Mouse (Mus musculus) midbrain, embryonic 15.5 days (tissue): ENCODE results near the gene Sh3pxd2b. TPM values are rescaled to one million over a fixed set of nuclear protein-coding genes. Genes with fewer than 3 reads are reported as not detected.

Experiments used
- ATAC-seq: fragments of 200-750 bp; cut with Nextera tagmentation; replicated peaks from 2 replicates; pipeline ENCODE4 v1.8.0; 2017; ENCODE audit warnings: moderate TSS enrichment
- H3K27ac ChIP-seq: fragments of 300-500 bp; sonication (generic); 2 replicates; pipeline ENCODE4 v1.5.1; 2015; ENCODE audit warnings: mild to moderate bottlenecking, inconsistent platforms
- H3K27me3 ChIP-seq: fragments of 300-500 bp; sonication (generic); replicated peaks from 2 replicates; pipeline ENCODE4 v1.6.1; 2015; ENCODE audit warnings: inconsistent platforms
- H3K36me3 ChIP-seq: fragments of 300-500 bp; sonication (generic); replicated peaks from 2 replicates; pipeline ENCODE4 v1.6.1; 2015; ENCODE audit warnings: inconsistent platforms
- H3K4me1 ChIP-seq: fragments of 300-500 bp; sonication (generic); 2 replicates; pipeline ENCODE4 v1.6.1; 2015; ENCODE audit warnings: inconsistent platforms
- H3K4me2 ChIP-seq: fragments of 300-500 bp; sonication (generic); 2 replicates; pipeline ENCODE4 v1.6.1; 2015; ENCODE audit warnings: inconsistent platforms, mild to moderate bottlenecking, moderate library complexity
- H3K4me3 ChIP-seq: fragments of 300-500 bp; sonication (generic); 2 replicates; pipeline ENCODE4 v1.5.1; 2015; ENCODE audit warnings: mild to moderate bottlenecking, inconsistent platforms
- H3K9ac ChIP-seq: fragments of 300-500 bp; sonication (generic); 2 replicates; pipeline ENCODE4 v1.6.1; 2015; ENCODE audit warnings: mild to moderate bottlenecking, inconsistent platforms
- H3K9me3 ChIP-seq: fragments of 300-500 bp; sonication (generic); 2 replicates; pipeline ENCODE4 v1.6.1; 2016; ENCODE audit warnings: inconsistent platforms
- WGBS: fragments of 180-500 bp; shearing (Covaris S2); methylation state at CpG from one replicate; pipeline ENCODE4 v1.1.7; 2015; ENCODE audit warnings: mixed read lengths; 5-methylcytosine and 5-hydroxymethylcytosine counted together
- polyA plus RNA-seq: library from polyadenylated mRNA; unstranded; fragments of >200 nt; fragmentation: Nextera tagmentation; extraction: Ambion mirVana; gene quantifications from 2 replicates; pipeline ENCODE4 v1.2.1, GENCODE M21; 2015

Gene Sh3pxd2b
- polyA plus RNA-seq, 1 experiment from 2014 or later = 27.0 TPM

DNA sequence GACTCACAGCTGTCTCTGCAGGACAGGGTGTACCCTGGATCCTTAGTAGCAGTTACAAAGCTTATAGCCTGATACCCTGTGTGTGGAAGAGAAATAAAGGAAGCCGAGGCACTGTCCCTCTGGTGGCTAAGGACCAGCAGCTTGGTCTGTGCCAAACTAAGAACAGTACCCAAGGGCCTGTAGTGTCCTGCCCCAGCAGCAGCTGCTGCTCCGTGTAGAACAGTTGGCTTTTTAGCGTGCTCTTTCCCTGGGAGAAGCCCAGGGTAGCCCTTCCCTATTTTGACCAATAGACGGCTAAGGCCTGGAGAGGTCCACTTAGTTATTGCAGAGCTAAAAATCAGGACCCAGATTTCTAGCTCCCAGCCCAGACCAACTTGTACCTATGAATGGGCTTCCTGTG lies 77.0 kb downstream of the Sh3pxd2b start:
- ATAC-seq = no peak
- Histone ChIP-seq H3K4me2 (no peak overlapping the region), H3K4me3 (no peak overlapping the region), H3K9ac (no peak overlapping the region), H3K27ac (no peak overlapping the region), H3K36me3 (peaks cover 35% of the 10 kb centered on the region), H3K4me1 (no peaks in the 10 kb centered on the region), H3K27me3 (no peaks in the 10 kb centered on the region), H3K9me3 (no peaks in the 10 kb centered on the region)
- WGBS = 92% methylated on average over 4 of the region's 4 CpGs

- Histone ChIP-seq H3K4me2 (no peak overlapping the region), H3K4me1 (no peaks in the 10 kb centered on the region), H3K4me3 (no peak overlapping the region), H3K9me3 (no peaks in the 10 kb centered on the region), H3K36me3 (peaks cover 29% of the 10 kb centered on the region), H3K27ac (no peak overlapping the region), H3K27me3 (no peaks in the 10 kb centered on the region), H3K9ac (no peak overlapping the region)
- no peak for ATAC-seq
- 84% methylated on average over 10 of the region's 10 CpGs for WGBS
These were observed 77.5 kb downstream of the Sh3pxd2b start for GRCm38 (mm10) chr11:32425043-32425658.

- no peak overlapping the region for H3K9ac ChIP-seq
- no peaks in the 10 kb centered on the region for H3K4me1 ChIP-seq
- H3K36me3 ChIP-seq = peaks cover 16% of the 10 kb centered on the region
- H3K4me3 ChIP-seq = no peak overlapping the region
- H3K27ac ChIP-seq = no peak overlapping the region
- no peaks in the 10 kb centered on the region for H3K27me3 ChIP-seq
- no peaks in the 10 kb centered on the region for H3K9me3 ChIP-seq
- no peak overlapping the region for H3K4me2 ChIP-seq
- WGBS = 87% methylated on average over 7 of the region's 7 CpGs
- ATAC-seq = no peak
These were observed 79.9 kb downstream of the Sh3pxd2b start for GRCm38 (mm10) chr11:32427537-32427936.

DNA sequence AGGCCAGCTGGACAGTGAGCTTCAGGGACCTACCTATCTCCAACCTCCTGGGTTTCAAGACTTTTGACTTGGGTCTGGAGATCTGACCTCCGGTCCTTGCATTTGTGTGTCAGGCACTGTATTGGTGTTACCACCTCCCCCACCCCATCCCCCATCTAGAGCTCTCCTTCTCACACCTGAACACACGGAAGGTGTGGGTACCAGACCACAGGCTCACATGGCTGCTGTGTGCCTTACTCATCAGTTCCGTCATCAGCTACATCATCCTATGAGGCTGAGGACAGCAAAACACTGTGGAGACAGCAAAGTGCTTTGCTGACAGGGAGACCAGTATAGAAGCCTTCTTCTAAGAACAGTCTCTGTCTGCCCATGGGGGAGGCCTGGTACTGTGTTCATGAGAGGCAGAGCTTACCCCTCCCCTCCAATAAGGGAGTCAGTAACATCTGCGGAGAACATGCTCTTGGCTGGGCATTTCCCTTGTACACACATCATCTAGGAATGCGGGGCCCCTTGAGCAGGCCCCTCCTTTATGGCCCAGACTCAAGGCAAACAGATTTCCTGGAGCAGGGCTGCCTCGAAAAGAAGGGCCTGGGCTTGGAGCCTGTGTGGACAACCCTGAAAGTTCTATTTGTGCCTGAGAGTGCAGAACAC lies 87.9 kb downstream of the Sh3pxd2b start:
- ATAC-seq = no peak
- no peak overlapping the region for H3K27ac ChIP-seq
- H3K4me3 ChIP-seq = no peak overlapping the region
- no peaks in the 10 kb centered on the region for H3K36me3 ChIP-seq
- no peaks in the 10 kb centered on the region for H3K4me1 ChIP-seq
- H3K4me2 ChIP-seq = no peak overlapping the region
- H3K9me3 ChIP-seq = no peaks in the 10 kb centered on the region
- H3K27me3 ChIP-seq = no peaks in the 10 kb centered on the region
- 68% methylated on average over 6 of the region's 6 CpGs for WGBS
- H3K9ac ChIP-seq = no peak overlapping the region

GRCm38 (mm10) chr11:32442576-32442975 lies 95.0 kb downstream of the Sh3pxd2b start:
- Histone ChIP-seq H3K4me2 (no peak overlapping the region), H3K36me3 (no peaks in the 10 kb centered on the region), H3K9me3 (no peaks in the 10 kb centered on the region), H3K4me3 (no peak overlapping the region), H3K27me3 (no peaks in the 10 kb centered on the region), H3K4me1 (no peaks in the 10 kb centered on the region), H3K27ac (no peak overlapping the region), H3K9ac (no peak overlapping the region)
- ATAC-seq = no peak
- 78% methylated on average over 3 of the region's 3 CpGs for WGBS

DNA sequence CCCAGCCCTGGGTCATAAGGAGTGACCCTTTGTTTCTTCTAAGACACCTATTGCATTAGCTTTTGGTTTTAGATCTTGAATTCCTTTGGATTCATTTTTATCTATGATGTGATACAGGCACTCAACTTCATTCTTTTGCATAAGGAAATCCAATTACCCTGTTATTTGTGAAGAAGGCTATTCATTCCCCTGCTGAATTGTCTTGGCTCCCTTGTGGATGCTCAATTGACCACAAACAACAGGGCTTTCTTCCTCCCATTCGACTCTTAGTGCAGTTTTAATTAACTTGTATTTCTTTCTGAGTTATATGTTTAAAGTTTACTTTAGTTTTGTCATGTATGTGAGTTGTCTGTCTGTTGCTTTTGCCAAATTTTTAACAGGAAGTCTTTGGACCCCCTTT lies 96.6 kb downstream of the Sh3pxd2b start:
- H3K9ac ChIP-seq = no peak overlapping the region

GRCm38 (mm10) chr11:32445135-32445534 lies 97.5 kb downstream of the Sh3pxd2b start:
- WGBS = 85% methylated on average over 1 of the region's 1 CpGs
- no peaks in the 10 kb centered on the region for H3K4me1 ChIP-seq

More for the DNA sequence above, 96.6 kb downstream of the Sh3pxd2b start:
- no peaks in the 10 kb centered on the region for H3K27me3 ChIP-seq
- H3K4me1 ChIP-seq = no peaks in the 10 kb centered on the region
- 7% methylated on average over 1 of the region's 1 CpGs for WGBS
- no peaks in the 10 kb centered on the region for H3K36me3 ChIP-seq
- H3K9me3 ChIP-seq = no peaks in the 10 kb centered on the region
- no peak overlapping the region for H3K27ac ChIP-seq
- no peak for ATAC-seq
- H3K4me3 ChIP-seq = no peak overlapping the region
- no peak overlapping the region for H3K4me2 ChIP-seq

DNA sequence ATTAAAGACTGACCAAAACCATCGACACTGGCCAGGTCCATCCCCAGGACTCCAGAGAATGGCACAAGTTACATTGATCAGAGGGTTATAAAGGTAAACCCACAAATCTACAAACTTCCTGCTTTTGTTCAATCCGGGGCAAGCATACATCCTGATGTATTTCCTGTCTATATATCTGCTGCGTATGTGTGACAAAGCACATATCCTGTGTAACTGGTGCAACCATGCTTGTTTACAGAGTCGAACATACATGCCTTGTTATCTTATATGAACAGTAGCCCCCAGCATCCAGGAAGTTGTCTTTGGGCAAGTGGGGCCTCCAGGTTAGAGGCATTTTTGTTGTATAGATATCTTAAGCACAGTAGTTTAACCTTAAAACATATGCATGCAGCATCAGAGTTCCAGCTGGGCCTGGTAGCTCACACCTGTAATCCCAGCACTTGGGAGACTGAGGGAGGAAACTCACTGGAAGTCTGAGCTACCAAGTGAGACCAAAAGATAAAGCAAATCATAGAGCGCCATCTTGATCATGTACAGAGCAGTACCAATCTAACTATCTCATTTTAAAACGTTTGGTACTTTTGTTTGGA lies 98.1 kb downstream of the Sh3pxd2b start:
- no peak for ATAC-seq
- H3K9ac ChIP-seq = no peak overlapping the region
- no peaks in the 10 kb centered on the region for H3K36me3 ChIP-seq
- H3K4me2 ChIP-seq = no peak overlapping the region
- no peaks in the 10 kb centered on the region for H3K9me3 ChIP-seq
- 82% methylated on average over 6 of the region's 6 CpGs for WGBS
- H3K27ac ChIP-seq = no peak overlapping the region
- H3K27me3 ChIP-seq = no peaks in the 10 kb centered on the region
- no peaks in the 10 kb centered on the region for H3K4me1 ChIP-seq
- H3K4me3 ChIP-seq = no peak overlapping the region

More at GRCm38 (mm10) chr11:32445135-32445534, 97.5 kb downstream of the Sh3pxd2b start:
- no peak overlapping the region for H3K4me3 ChIP-seq
- no peak for ATAC-seq
- H3K4me2 ChIP-seq = no peak overlapping the region
- H3K27ac ChIP-seq = no peak overlapping the region
- H3K9ac ChIP-seq = no peak overlapping the region
- H3K36me3 ChIP-seq = no peaks in the 10 kb centered on the region
- H3K9me3 ChIP-seq = no peaks in the 10 kb centered on the region
- no peaks in the 10 kb centered on the region for H3K27me3 ChIP-seq

GRCm38 (mm10) chr11:32450216-32450615 lies 102.6 kb downstream of the Sh3pxd2b start:
- Histone ChIP-seq H3K27ac (no peak overlapping the region), H3K4me3 (no peak overlapping the region), H3K36me3 (no peaks in the 10 kb centered on the region), H3K27me3 (no peaks in the 10 kb centered on the region), H3K9me3 (no peaks in the 10 kb centered on the region), H3K4me1 (peaks cover 9% of the 10 kb centered on the region; the same call in 1 of the 2 replicates), H3K9ac (no peak overlapping the region), H3K4me2 (no peak overlapping the region)
- WGBS = 0% methylated on average over 1 of the region's 1 CpGs
- no peak for ATAC-seq

DNA sequence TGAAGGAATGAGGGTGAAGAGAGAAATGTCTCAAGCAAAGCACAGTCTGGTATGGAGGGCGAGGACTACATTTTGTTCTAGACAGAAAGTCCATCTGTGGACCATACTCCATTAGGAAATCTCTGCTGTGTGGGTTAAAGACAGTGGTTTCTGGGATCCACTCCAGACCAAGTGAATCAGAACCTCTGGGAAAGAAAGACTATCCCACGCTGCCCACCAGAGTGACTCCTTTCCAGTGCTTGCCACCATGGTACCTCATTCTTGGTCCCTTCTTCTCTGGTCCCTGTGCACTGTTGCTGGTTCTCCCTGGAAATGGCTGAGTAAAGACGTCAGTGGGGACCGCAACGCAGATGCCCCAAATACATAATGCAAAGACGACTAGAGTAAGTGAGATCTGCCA lies 103.7 kb downstream of the Sh3pxd2b start:
- no peaks in the 10 kb centered on the region for H3K27me3 ChIP-seq
- no peak overlapping the region for H3K27ac ChIP-seq
- no peak for ATAC-seq
- no peaks in the 10 kb centered on the region for H3K9me3 ChIP-seq
- no peaks in the 10 kb centered on the region for H3K36me3 ChIP-seq
- H3K4me2 ChIP-seq = no peak overlapping the region
- H3K4me1 ChIP-seq = peaks cover 14% of the 10 kb centered on the region
- no peak overlapping the region for H3K4me3 ChIP-seq
- no peak overlapping the region for H3K9ac ChIP-seq
- 91% methylated on average over 6 of the region's 6 CpGs for WGBS

GRCm38 (mm10) chr11:32452745-32453144 lies 105.1 kb downstream of the Sh3pxd2b start:
- no peak overlapping the region for H3K4me2 ChIP-seq
- no peak overlapping the region for H3K27ac ChIP-seq
- H3K27me3 ChIP-seq = no peaks in the 10 kb centered on the region
- no peaks in the 10 kb centered on the region for H3K9me3 ChIP-seq
- 96% methylated on average over 4 of the region's 4 CpGs for WGBS
- H3K36me3 ChIP-seq = no peaks in the 10 kb centered on the region
- peaks cover 22% of the 10 kb centered on the region for H3K4me1 ChIP-seq
- no peak for ATAC-seq
- no peak overlapping the region for H3K4me3 ChIP-seq
- no peak overlapping the region for H3K9ac ChIP-seq

- no peaks in the 10 kb centered on the region for H3K36me3 ChIP-seq
- H3K4me2 ChIP-seq = no peak overlapping the region
- H3K4me1 ChIP-seq = peaks cover 22% of the 10 kb centered on the region
- no peaks in the 10 kb centered on the region for H3K9me3 ChIP-seq
- no peak overlapping the region for H3K4me3 ChIP-seq
- H3K9ac ChIP-seq = no peak overlapping the region
- H3K27me3 ChIP-seq = no peaks in the 10 kb centered on the region
- H3K27ac ChIP-seq = 0 out of 2 replicates have a peak overlapping the region, but pooled peaks have one; percentile 14
- ATAC-seq = no peak
- 32% methylated on average over 8 of the region's 8 CpGs for WGBS
These were observed 105.8 kb downstream of the Sh3pxd2b start for GRCm38 (mm10) chr11:32453353-32453915.
